Mouse (Mus musculus): Measurements from ENCODE around the gene Yars.
"Not testable (repeated sequence)": the region's sequence is repeated elsewhere in the genome, so short reads cannot be mapped to it uniquely, and the experiment has no call there.

The Yars gene

GRCm38 (mm10) chr4:129188041-129188659 lies 1.4 kb upstream of the Yars start:
- no peak for DNase-seq (ENCODE audit: low read depth in 2 of 2, low spot score in 2 of 2)

- peak; percentile 30 to 35 for DNase-seq (ENCODE audit: low read depth in 2 of 2, low spot score in 2 of 2)
Measured at GRCm38 (mm10) chr4:129188803-129189541, 588 bp upstream of the Yars start.

GRCm38 (mm10) chr4:129190538-129190937 lies 978 bp downstream of the Yars start:
- peak in 1 of 2 experiments; percentile 1 for DNase-seq (ENCODE audit: low read depth in 2 of 2, low spot score in 2 of 2)

- no peak for DNase-seq (ENCODE audit: low read depth in 2 of 2, low spot score in 2 of 2)
Measured at GRCm38 (mm10) chr4:129191691-129192090, 2.1 kb downstream of the Yars start.

- DNase-seq (ENCODE audit: low read depth in 2 of 2, low spot score in 2 of 2), result no peak
Measured at GRCm38 (mm10) chr4:129194280-129194679, 4.7 kb downstream of the Yars start.

- DNase-seq (ENCODE audit: low read depth in 2 of 2, low spot score in 2 of 2), result no peak
Measured at GRCm38 (mm10) chr4:129197514-129197913, 8.0 kb downstream of the Yars start.

GRCm38 (mm10) chr4:129204655-129205054 lies 15.1 kb downstream of the Yars start:
- no peak for DNase-seq (ENCODE audit: low read depth in 2 of 2, low spot score in 2 of 2)

GRCm38 (mm10) chr4:129206792-129207191 lies 17.2 kb downstream of the Yars start:
- no peak for DNase-seq (ENCODE audit: low read depth in 2 of 2, low spot score in 2 of 2)

GRCm38 (mm10) chr4:129209504-129209903 lies 19.9 kb downstream of the Yars start:
- DNase-seq (ENCODE audit: low read depth in 2 of 2, low spot score in 2 of 2), result no peak

- DNase-seq (ENCODE audit: low read depth in 2 of 2, low spot score in 2 of 2), result no peak
Measured at GRCm38 (mm10) chr4:129211461-129211860, 21.9 kb downstream of the Yars start.

- DNase-seq (ENCODE audit: low read depth in 2 of 2, low spot score in 2 of 2), result not testable (repeated sequence)
Measured at GRCm38 (mm10) chr4:129212486-129212885, 22.9 kb downstream of the Yars start.

- DNase-seq (ENCODE audit: low read depth in 2 of 2, low spot score in 2 of 2), result no peak
Measured at GRCm38 (mm10) chr4:129218569-129219175, 29.1 kb downstream of the Yars start.

GRCm38 (mm10) chr4:129219198-129219597 lies 29.6 kb downstream of the Yars start:
- no peak for DNase-seq (ENCODE audit: low read depth in 2 of 2, low spot score in 2 of 2)

GRCm38 (mm10) chr4:129220376-129221089 lies 31.0 kb downstream of the Yars start:
- DNase-seq (ENCODE audit: low read depth in 2 of 2, low spot score in 2 of 2), result no peak

GRCm38 (mm10) chr4:129221097-129222010 lies 31.8 kb downstream of the Yars start:
- no peak for DNase-seq (ENCODE audit: low read depth in 2 of 2, low spot score in 2 of 2)

- DNase-seq (ENCODE audit: low read depth in 2 of 2, low spot score in 2 of 2), result no peak
Measured at GRCm38 (mm10) chr4:129222019-129222925, 32.7 kb downstream of the Yars start.

- no peak for DNase-seq (ENCODE audit: low read depth in 2 of 2, low spot score in 2 of 2)
Measured at GRCm38 (mm10) chr4:129223421-129224281, 34.1 kb downstream of the Yars start.

GRCm38 (mm10) chr4:129225315-129225714 lies 35.8 kb downstream of the Yars start:
- no peak for DNase-seq (ENCODE audit: low read depth in 2 of 2, low spot score in 2 of 2)
